Mouse (Mus musculus) heart, adult 9 months (tissue): Measurements from ENCODE around the gene Map2k4.

Source experiments
- DNase-seq, 2 experiments: peaks; one replicate each; pipeline ENCODE4 v3.0.0; 2022; ENCODE audit warnings: low spot score in 2 of 2

Gene Map2k4

DNA sequence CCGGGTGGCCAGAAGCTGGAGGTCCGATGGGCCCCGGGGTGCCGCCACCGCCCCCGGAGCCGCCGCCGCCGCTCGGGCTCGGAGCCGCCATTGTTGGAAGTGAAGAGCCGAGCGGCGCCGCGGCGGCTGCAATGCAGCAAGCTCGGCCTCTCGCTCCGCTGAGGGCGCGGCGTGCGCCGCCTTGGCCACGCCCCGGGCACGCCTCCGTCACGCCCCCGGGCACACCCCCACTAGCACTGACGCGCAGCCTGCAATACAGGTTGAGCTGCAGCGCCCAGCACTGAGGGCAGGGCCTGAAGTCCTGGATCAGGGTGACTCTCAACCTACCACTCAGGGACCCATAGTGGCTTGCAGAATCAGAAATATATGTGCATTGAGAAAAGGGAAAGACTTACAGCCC is at the start of gene Map2k4:
TSS of gene Map2k4 (minus strand) at position 144 of the 400 bp plus-strand sequence.
- peak; percentile 88 to 91 for DNase-seq

DNA sequence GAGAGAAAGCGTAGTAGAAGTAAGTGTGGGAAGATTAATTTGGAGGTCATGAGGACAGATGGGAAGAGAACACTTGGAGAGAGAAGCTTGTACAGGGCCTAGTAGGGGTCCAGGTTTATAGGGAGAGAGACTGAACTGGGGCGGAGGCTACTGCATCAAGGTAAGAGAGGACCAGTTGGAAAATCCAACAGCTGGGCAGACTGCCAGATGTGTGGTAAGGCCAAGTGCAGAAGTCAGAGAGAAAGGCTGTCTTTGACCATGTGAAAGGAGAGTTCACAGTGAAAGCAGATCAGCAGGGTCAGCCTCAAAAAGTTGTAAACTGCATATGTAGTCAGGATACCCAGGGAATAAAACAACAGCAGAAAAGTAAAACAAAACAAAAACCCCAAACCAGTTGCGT is 36.5 kb upstream of the Map2k4 start:
- DNase-seq: no peak

DNA sequence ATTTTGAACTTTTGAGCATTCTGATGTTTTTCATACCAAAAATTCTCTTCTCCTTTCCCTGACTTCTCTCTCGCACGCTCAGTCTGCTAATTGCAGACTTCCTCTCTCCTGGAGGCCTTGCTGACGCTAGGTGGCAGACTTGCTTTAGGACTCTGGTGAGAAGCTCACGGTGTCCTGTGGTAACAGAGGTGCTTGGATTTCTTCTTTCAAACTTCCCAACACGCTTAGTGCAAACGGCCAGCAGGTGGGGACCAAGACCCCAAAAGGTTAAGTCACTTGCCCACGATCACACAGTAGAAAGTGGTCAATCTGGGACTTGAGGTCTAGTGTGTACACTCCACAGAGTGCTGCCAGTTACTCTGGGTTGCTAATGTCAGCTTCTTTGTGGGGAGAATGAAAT is 32.8 kb upstream of the Map2k4 start:
- DNase-seq: peak in 1 of 2 experiments; percentile 24

DNA sequence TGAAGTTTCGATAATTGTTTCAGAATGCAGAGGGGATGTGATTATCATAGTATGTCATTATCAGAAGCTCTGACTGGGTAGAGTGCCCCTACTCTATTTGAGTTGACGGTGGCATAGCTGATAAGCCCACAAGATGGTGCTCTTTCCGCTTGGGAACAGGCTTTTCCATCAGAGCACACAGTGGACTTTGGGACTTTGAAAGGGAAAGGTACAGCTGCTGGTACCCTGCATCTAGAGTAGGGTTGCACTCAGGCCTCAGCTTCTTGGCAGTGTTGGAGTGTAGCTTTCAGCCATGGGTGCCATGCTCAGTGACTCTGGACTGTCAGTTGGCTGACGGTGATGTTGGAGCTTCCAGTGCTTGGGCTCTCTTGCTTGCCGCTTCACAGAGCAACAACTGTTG is 32.2 kb upstream of the Map2k4 start:
- no peak for DNase-seq

DNA sequence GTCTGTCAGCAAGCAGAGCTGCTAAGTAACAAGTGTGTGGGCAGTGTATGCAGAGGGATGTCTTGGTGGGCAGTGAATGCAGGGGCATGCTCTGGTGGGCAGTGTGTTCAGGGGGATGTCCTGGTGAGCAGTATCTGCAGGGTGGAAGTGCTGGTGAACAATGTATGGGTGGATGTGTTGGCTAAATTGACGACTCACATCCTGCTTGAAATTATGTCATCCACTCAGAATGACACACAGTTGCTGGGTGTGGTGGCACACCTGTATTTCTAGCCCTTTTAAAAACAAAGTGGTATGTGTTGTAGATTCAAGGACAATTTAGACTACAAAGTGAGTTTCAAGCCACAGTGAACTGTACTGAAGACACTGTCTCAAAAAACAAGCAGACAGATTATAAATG is 30.1 kb upstream of the Map2k4 start:
- DNase-seq: no peak

DNA sequence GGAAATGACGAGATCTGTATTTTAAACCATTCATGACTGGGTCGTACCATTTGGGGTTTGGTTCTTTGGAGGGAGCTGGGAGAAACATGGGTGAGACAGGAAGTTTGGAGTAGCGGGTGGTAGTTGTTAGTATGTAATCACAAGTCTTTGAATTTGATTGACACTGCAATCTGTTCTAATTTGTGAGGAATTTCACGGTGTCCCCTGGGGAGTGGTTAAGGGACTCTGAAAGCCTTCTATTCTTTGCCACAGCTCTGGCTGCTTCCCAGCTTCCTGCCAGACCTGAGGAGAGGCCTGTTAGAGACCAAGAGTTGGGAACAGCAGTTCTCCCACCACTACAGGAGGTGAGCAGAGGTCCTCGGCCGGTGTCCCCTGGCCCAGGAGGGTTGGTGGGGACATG is 28.1 kb upstream of the Map2k4 start:
- DNase-seq: no peak

DNA sequence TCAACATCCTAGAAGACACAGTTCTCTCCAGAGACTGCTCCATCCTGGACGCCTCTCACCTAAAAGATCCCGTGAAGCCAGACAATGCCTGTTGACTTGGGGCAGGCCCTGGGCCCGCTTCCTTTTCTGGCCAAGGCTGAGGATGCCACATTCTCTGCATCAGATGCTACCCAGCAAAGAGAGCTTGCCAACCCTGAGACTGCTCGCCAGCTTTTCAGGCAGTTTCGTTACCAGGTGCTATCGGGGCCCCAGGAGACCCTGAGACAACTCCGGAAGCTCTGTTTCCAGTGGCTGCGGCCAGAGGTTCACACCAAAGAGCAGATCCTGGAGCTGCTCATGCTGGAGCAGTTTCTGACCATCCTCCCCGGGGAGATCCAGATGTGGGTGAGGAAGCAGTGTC is 26.3 kb upstream of the Map2k4 start:
- DNase-seq: no peak

DNA sequence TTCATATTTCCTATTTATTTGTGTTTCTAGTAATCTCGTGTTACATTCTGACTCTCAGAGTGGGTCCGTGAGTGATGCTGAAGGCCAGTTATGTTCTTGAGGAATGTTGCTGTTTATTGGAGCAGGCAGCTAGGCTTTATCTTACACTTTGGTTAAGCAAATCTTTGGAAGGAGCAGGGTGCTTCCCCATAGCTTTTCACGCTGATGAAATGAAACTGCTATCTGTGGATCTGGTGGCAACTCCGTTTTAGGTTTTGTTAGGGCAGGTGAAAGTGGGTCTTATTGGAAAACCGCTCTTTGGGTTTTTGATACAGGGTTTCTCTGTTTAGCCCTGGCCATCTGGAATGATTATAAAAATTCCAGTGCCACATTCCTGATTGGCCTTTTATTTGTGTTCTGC is 24.0 kb upstream of the Map2k4 start:
- DNase-seq: no peak

DNA sequence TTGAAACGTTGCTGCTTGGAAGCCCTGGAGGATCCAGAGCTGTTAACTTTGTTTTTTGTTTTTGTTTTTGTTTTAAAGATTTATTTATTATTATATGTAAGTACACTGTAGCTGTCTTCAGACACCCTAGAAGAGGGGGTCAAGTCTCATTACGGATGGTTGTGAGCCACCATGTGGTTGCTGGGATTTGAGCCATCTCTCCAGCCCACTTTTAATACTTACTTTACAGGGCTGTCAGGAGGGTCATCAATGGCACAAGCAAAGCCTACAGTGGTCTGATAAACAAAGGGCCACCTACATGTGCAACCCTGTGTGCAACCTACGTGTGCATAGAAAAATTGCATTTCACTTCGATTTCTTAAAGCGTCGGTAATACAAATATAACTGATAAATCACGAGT is 19.5 kb upstream of the Map2k4 start:
- no peak for DNase-seq

DNA sequence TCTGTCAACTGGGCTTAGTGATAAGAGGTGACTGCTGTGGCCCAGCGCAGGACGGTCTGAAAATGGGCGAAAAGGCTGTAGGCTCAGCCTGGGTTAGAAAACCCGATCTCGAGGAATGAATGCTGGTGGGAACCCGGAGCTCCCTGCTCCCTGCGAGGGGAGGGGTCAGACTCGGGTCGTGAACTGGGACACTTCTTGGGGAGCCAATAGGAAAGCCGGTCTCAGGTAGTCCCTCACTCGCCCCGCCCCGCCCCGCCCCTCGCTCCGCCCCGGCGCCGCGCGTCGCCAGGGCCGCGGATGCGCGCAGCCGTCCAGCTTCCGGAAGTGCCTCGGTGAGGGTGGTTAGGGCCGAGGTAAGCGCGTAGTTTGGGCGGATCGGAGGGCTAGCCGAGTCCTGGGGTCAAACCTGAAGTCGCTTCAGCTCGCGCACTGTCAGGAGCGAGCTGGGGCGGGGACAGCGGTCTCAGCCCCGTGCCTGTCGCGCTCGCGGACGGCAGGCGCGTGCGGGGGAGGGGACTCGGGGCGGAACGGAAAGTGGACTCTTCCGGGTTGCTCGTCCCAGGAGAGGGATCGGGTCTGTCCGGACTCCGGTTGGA is 18.9 kb upstream of the Map2k4 start, which contains the start of gene Zkscan6:
TSS of gene Zkscan6 (plus strand) at position 267 of the 596 bp plus-strand sequence.
- DNase-seq: peak; percentile 87 to 91

DNA sequence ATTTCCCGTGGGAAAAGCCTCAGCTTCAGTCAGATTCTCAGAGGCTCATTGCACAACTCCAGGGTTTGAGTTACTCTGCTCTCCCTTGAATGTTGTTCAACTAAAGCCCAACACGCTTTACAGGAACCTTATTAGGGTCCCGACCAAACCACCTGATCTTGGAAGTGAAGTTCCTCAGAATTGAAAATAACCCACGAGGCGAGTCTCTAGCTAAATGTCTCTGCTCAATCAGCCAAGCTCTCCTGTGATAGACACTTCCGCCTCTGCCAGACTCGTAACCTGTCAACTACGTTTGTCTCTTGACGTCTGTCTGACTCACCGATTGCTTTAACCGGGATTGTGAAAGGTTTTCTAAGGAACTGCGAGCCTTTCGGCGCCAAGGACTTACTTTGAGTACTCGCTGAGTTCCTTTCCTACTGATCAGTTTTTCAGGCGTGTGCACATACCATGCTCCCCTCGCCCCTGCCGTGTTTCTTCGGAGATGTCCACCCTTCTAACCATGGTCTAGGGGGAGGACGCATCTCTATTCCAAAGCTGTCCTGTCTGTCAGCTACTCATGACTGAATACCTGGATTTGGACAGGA is 18.3 kb upstream of the Map2k4 start:
- DNase-seq: peak; percentile 4 to 35

DNA sequence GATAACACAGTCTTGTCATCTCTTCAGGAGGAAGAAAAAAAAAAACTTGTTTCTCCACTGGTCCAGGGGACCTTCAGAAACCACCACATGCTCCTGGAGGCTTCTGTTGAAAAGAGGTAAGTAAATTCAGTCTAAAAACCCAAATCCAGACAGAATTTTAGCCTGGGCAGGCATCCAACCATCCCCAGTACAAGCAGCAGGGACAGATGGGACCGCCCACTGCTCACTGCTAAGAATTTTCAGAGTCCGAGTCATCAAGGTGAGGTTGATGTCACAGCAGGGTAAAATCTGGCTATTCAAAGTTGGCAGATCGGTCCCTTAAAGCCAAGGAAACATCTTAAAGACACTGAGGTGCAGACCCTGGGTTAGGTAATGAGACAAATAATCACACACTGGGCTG is 13.8 kb upstream of the Map2k4 start:
- DNase-seq: no peak

DNA sequence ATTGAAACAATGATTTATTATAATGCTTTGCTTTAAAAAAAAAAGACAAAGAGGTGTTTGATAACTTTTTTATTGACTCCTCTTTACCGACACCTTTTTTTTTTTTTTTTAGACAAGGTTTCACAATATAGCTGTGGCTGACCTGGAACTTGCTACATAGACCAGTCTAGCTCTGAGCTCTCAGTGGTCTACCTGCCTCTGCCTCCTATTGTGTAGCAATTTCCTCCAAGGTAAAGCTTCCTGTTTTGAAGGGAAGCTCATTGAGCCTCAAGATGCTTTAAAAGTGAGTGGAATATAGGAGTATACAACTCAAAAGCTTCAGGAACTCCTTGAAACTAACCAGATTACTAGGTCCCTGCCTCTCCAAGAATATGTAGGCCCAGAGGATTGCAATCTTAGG is 7.8 kb upstream of the Map2k4 start:
- DNase-seq: no peak

DNA sequence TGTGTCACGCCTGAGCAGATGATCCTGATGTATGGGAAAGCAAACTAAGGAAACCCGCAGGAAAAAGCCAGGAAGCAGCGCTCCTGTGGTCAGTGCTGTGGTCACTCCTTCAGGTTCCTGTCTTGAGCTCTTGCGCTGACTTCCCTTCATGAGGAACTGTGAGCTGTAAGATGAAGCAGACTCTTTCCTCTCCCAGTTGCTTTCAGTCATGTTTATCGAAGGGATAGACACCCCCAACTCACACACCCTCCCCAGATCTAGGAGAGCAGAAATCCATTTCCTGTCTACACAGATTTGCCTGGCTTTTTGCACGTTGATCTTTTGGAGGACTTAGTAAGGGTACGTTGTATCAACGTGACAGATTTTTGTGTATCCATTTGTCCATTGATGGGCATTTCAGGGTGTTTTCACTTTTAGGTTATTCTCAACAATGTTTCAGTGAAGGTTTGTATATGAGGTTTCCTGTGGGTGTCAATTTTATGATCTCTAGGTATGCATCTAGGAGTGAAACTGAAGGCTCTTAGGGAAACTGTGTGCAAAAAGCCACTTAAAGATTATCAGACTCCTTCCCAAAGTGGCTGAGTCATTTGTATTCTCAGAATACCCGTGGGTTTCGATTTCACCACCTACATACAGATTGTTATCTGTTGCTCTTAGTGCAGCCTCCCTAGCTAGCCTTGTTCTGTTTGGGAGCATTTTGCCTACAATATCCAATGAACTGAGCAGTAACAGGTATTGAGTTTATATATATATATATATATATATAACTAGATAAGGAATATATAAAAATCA is 6.5 kb upstream of the Map2k4 start:
- DNase-seq: no peak

DNA sequence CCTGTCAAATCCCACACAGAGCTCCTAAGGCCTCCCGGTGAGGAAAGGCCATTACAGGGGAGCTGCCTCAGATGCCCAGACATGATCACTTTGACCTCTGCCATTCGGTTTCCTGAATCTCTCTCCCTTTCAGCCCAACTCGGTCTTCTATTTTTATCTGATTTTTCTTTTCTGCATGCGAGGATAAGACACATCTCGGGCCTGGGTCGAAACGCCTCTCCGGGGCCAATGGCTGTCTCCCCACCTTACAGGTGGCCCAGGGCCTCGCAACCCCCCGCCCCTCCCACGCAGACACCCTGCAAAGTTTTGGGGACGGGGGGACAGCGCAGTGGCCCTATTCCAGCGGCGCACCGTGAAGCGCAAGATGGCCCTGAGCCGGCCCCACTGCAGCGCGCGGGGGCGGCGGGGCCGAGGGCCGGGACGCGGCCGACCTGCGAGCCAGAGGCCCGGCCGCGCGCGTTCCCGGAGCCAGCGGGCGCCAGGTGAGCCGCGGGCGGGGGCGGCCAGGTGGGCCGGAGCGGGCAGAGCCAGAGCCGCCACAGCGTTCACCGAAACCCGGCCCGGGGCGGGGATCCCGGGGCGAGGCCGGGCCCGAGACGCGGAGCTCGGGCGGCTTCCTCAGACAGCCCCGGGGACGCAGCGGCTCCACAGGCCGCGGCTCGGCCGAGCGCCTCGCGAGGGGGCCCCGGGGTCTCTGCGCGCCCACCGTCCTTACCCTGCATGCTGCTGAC is 511 bp downstream of the Map2k4 start:
- no peak for DNase-seq

DNA sequence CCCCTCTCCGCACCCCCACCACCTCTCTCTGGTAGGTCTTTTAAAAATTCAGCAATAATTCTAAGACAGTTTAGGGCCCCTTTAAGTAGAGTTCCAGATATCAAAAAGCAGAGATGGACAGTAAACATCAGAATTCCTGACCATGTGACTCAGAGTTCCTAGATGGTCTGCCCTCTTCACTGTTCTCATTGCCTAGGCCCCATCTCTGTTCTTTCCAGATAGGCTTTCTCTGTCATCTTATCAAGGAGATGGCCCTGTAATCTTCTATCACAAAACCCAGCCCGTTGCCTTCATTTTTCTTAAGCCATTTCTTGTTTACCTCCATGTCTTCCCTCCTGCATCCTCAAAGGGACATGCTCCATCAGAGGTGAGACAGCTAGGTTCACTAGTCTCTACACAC is 1.9 kb downstream of the Map2k4 start:
- no peak for DNase-seq

DNA sequence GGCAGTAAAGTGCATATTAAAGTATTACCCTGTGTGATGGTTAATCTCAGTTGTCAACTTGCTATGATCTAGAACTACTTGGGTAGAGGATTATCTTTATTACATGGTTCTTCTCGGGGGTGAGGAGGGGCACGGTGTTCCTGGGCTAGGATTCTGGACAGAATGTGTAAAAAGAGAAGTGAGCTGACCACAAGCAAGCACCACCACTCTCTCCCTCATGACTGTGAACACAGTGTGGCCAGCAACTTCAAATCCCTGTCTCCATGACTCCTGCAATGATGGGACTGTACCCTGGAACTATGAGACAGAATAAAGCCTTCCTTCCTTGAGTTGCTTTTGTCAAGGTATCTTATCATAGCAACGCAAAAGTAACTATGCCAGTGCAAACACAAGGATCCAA is 6.5 kb downstream of the Map2k4 start:
- DNase-seq: no peak

DNA sequence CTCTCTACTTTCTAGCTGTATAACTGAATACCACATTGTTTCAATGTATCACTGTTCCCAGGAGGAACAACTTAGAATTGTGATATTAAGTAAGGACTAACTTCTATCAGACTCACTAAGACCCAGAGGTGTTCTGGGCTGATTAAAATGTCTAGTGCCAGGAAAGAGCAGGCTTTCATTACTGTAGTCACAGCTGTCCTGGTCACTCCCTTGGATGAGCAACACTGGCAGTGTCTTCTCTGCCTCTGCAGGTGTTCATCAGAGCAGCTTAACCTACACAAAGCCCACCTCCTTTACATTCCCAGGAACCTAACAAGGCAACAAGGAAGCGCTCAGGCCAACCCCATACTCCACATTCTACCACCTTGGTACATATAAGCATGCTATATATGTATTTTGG is 8.5 kb downstream of the Map2k4 start:
- no peak for DNase-seq

DNA sequence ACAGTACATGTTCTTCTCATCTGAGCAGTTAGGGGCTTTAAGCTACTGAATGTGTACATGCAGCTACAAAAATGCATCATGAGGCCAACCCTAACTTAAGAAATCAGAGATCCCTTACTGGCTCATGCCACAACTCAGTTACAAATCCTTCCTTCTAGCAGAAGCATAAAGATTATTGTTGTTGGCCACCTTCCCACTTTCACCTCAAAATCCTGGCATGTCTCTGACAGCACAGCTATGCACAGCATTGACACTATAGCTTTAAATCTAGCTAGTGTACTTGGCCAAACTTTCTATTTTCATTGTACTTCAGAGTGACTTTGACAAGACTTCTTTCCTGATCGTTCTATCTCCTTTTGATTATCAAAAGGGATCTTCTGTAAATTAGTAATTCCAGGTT is 9.0 kb downstream of the Map2k4 start:
- no peak for DNase-seq

DNA sequence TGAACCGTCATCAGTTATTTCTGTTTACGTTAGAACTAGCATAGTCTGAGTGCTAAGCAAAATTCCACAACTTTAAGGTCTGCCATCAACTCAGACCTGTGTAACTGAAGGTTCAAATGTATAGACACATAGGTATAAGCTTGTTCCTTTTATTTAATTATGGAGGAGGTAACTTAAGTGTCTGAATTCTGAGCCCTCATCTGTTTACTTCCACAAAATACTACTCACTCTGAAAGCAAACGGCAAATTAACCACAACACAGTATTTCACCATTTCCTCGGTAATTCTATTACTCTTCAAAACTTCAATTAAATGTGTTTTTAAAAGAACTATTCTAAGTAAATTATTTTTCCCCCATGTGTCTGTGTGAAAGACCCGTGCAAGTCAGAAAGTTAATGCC is 10.3 kb downstream of the Map2k4 start:
- DNase-seq: no peak

DNA sequence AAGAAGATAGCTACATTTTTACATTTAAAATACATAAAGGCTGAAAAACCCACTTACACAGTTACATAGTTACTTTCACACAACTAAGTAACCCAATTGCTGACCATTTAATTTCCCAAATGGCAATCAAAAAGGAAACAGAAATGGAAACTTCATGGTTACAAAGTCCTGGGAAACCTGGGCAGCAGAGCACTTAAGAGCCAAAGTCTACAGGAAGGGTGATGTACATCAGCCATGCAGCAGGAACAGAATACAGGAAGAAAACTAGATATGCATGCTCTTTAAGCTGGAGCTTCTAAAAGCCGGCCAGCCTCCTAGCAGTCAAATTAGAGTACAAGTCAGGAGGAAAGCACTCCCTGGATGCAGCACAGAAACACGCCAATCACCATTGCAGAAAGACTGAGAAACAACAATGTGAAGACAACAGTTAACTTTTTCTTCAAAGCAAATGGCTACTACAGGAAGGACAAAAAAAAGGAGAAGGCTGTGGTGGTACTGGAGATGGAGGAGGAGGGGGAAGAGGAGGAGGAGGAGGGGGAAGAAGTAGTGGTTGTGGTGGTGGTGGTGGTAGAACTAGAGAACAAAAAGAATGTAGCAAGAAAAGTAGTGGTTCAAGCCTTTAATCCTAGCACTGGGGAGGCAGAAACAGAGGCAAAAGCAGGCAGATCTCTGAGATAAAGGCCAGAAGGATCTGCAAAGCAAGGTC is 11.0 kb downstream of the Map2k4 start:
- no peak for DNase-seq
